Mouse (Mus musculus) left cerebral cortex, postnatal 10 days (tissue): ENCODE measurements around the gene Kcnc3. TPM values are rescaled to one million over a fixed set of nuclear protein-coding genes. Genes with fewer than 3 reads are reported as not detected.

ENCODE experiments used
- DNase-seq, 2 experiments: peaks; one replicate each; pipeline ENCODE4 v3.0.0; 2021 to 2022; ENCODE audit warnings: low spot score in 2 of 2, mixed read lengths in 1 of 2; ENCODE audit errors: extremely low spot score in 1 of 2
- intact Hi-C: fragments of 180-260 bp; cut with DNase I; formaldehyde crosslinking; loops from one replicate; pipeline ENCODE4 v1.15.1; 2025
- total RNA-seq, 2 experiments: library from RNA; stranded (reverse); gene quantifications; 2 replicates each; pipeline ENCODE4 v1.2.3; 2021

The Kcnc3 gene
- total RNA-seq, 2 experiments from 2014 or later, result 48.5 to 55.4 TPM

- intact Hi-C loops, result loop anchor here (5.0 kb wide), 1 partner anchor 41 kb away; the partner anchor contains the start of gene Mybpc2
Observed at GRCm38 (mm10) chr7:44563284-44563683, 27.2 kb upstream of the Kcnc3 start.

GRCm38 (mm10) chr7:44564486-44564885 is 26.0 kb upstream of the Kcnc3 start:
- intact Hi-C loops, result loop anchor here (5.0 kb wide), 1 partner anchor 42 kb away; the partner anchor contains the start of gene Mybpc2
- DNase-seq, result no peak

More at GRCm38 (mm10) chr7:44563284-44563683, 27.2 kb upstream of the Kcnc3 start:
- DNase-seq, result no peak

- intact Hi-C loops, result loop anchor here (5.0 kb wide), 1 partner anchor 82 kb away; no protein-coding TSS in a partner anchor
- no peak for DNase-seq
Observed at GRCm38 (mm10) chr7:44565414-44565813, 25.1 kb upstream of the Kcnc3 start.

GRCm38 (mm10) chr7:44568803-44569202 is 21.7 kb upstream of the Kcnc3 start:
- intact Hi-C loops, result loop anchor here (5.0 kb wide), 1 partner anchor 78 kb away; no protein-coding TSS in a partner anchor
- no peak for DNase-seq

- no peak for DNase-seq
- intact Hi-C loops, result no loop called here
Observed at GRCm38 (mm10) chr7:44570989-44571388, 19.5 kb upstream of the Kcnc3 start.

GRCm38 (mm10) chr7:44571811-44572210 is 18.7 kb upstream of the Kcnc3 start:
- DNase-seq, result no peak
- intact Hi-C loops, result no loop called here

- intact Hi-C loops, result no loop called here
- no peak for DNase-seq
Observed at GRCm38 (mm10) chr7:44572213-44572701, 18.2 kb upstream of the Kcnc3 start, which contains the start of gene Napsa. Napsa (plus strand) TSS chr7:44572380.

GRCm38 (mm10) chr7:44572956-44573484 is 17.4 kb upstream of the Kcnc3 start:
- intact Hi-C loops, result no loop called here
- no peak for DNase-seq

GRCm38 (mm10) chr7:44576333-44576844 is 14.1 kb upstream of the Kcnc3 start:
- intact Hi-C loops, result no loop called here
- no peak for DNase-seq

GRCm38 (mm10) chr7:44581637-44582036 is 8.8 kb upstream of the Kcnc3 start:
- DNase-seq, result no peak
- intact Hi-C loops, result no loop called here

- intact Hi-C loops, result no loop called here
- no peak for DNase-seq
Observed at GRCm38 (mm10) chr7:44582709-44583108, 7.8 kb upstream of the Kcnc3 start.

GRCm38 (mm10) chr7:44583146-44583545 is 7.3 kb upstream of the Kcnc3 start:
- intact Hi-C loops, result no loop called here
- DNase-seq, result no peak

- intact Hi-C loops, result no loop called here
- DNase-seq, result no peak
Observed at GRCm38 (mm10) chr7:44584265-44584804, 6.1 kb upstream of the Kcnc3 start.

GRCm38 (mm10) chr7:44584921-44585320 is 5.5 kb upstream of the Kcnc3 start:
- intact Hi-C loops, result no loop called here
- DNase-seq, result no peak

GRCm38 (mm10) chr7:44585606-44586005 is 4.9 kb upstream of the Kcnc3 start:
- DNase-seq, result no peak
- intact Hi-C loops, result no loop called here

- intact Hi-C loops, result no loop called here
- peak; percentile 70 to 72 for DNase-seq
Observed at GRCm38 (mm10) chr7:44586518-44586917, 3.9 kb upstream of the Kcnc3 start.

GRCm38 (mm10) chr7:44586930-44587329 is 3.5 kb upstream of the Kcnc3 start:
- intact Hi-C loops, result no loop called here
- peak; percentile 77 to 84 for DNase-seq

GRCm38 (mm10) chr7:44587676-44588075 is 2.8 kb upstream of the Kcnc3 start:
- DNase-seq, result no peak
- intact Hi-C loops, result no loop called here

GRCm38 (mm10) chr7:44588338-44588737 is 2.1 kb upstream of the Kcnc3 start:
- intact Hi-C loops, result no loop called here
- DNase-seq, result peak in 1 of 2 experiments; percentile 35

- intact Hi-C loops, result no loop called here
- peak; percentile 67 to 86 for DNase-seq
Observed at GRCm38 (mm10) chr7:44589149-44589548, 1.3 kb upstream of the Kcnc3 start.
